Mouse (Mus musculus): ENCODE data around the gene Dnah12. TPM values are rescaled to one million over a fixed set of nuclear protein-coding genes. Genes with fewer than 3 reads are reported as not detected.
"Not testable (repeated sequence)": the region's sequence is repeated elsewhere in the genome, so short reads cannot be mapped to it uniquely, and the experiment has no call there.

Dnah12 gene
- total RNA-seq, 2 experiments from 2014 or later = 0.07 to 0.13 TPM

GRCm38 (mm10) chr14:26878756-26879155, 185.7 kb downstream of the Dnah12 start:
- no peak for ATAC-seq (ENCODE audit: poor library complexity, severe bottlenecking)

GRCm38 (mm10) chr14:26879976-26880375, 186.9 kb downstream of the Dnah12 start:
- ATAC-seq (ENCODE audit: poor library complexity, severe bottlenecking) = no peak

- no peak for ATAC-seq (ENCODE audit: poor library complexity, severe bottlenecking)
These were observed 188.6 kb downstream of the Dnah12 start for GRCm38 (mm10) chr14:26881700-26882099.

DNA sequence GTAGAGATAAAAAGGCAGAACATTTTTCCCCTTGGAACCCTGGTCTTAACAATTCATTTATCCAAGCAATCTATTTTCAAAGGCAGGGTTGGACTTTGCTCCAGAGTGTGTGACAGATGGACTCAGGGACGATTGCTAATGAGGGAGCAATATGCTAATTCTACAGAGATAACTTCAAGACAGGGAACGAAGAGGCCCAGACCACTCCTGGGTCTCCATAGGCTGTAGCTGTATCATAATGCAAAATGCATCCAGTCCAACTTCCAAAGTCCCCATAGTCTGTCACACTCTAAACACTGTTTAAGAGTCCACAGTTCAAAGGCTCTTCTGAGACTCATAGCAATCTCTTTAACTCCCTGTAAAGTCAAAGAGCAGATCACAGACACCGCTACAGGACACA, 194.2 kb downstream of the Dnah12 start:
- no peak for ATAC-seq (ENCODE audit: poor library complexity, severe bottlenecking)

- no peak for ATAC-seq (ENCODE audit: poor library complexity, severe bottlenecking)
These were observed 197.7 kb downstream of the Dnah12 start for GRCm38 (mm10) chr14:26890777-26891176.

DNA sequence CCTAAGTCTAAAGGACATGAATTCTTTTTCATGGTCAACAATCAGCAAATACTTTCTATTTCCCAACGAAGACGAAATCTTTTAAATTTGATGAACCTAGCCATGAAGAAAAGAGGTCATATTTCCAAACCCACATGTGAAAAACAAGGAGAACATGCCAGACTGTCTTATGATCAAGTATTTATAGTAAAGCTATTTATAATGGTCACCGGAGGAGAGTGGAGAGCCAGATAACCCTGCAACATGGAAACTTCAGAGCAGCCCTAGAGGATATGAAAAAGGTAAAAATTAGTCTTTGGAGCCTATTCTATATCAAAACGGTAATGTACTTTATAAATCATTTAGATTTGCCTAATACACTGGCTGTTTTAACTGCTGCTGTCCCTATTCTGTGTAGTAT, 201.3 kb downstream of the Dnah12 start, which contains the start of gene Asb14:
Gene Asb14, plus strand, starts transcription at position 166 of the 400 bp plus-strand sequence.
- no peak for ATAC-seq (ENCODE audit: poor library complexity, severe bottlenecking)

DNA sequence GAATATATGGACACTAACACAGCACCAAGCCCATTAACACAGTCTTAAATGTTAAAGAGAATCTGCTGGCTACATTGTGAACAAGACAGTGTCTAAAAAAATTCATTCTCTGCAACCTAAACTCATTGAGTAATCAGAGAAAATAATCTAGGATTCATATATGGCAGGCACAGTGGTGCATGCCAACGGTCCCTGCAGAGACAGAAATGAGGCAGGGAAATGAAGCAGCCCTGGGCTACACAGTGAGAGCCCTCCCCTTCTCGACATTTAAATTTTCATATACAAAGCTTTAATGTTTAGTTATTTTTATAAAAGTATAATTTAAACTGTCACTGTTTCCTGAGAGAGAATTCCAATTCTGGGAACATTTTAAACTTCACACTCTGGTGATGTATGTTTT, 206.4 kb downstream of the Dnah12 start:
- no peak for ATAC-seq (ENCODE audit: poor library complexity, severe bottlenecking)

DNA sequence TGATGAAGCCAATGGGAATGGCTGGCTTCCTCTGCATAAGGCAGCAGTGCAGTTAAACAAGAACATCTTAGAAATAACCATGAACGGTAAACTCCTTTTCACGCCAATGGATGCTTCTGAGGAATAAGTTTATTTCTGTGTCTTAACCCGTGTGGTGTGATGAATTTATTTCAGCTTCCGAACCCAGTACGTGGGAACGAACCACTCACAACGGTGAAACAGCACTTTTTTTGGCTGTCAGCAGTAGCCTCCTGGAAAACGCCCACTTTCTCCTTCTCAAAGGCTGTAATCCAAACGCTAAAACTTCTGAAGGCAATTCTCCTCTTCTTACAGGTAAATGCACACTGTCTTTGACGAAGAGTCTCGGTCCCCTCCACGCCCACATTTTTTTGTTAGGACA, 207.8 kb downstream of the Dnah12 start:
- no peak for ATAC-seq (ENCODE audit: poor library complexity, severe bottlenecking)

DNA sequence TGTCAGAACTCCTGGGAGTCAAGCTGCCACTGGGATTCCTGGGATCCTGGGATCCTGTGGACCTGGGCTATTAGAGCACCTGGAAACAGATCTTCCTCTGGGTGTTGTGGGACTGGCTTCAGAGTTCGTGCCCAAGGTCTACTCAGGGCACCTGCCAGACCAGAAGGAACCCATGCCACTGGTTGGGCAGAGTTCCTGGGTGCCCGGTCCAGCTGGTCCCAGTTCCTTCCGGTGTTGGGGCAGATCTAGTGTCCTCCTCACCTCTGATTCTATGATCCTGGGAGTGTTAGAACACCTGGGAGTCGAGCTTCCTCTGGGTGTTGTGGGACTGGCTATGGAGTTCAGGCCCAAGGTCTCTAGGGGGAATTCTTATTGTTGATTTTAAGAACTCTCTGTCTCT, 214.3 kb downstream of the Dnah12 start:
- ATAC-seq (ENCODE audit: poor library complexity, severe bottlenecking) = no peak

GRCm38 (mm10) chr14:26910461-26910860, 217.4 kb downstream of the Dnah12 start:
- not testable (repeated sequence) for ATAC-seq (ENCODE audit: poor library complexity, severe bottlenecking)

DNA sequence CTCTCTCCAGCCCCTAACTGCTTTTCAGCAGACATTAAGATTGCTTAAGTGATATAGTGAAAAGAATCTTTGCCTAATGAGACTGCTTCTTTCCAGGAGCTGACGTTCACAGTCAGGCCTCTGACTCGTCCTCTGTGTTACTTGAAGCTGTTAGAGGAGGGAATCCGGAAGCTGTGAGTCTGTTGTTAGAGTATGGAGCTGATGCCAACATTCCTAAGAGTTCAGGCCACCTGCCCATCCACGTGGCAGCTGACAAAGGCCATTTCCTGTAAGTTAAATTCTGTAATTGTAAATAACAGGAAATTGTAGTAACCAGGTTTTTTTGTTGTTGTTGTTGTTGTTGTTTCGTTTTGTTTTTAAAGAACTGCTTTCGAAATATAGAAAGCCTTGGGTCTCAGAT, 218.1 kb downstream of the Dnah12 start:
- ATAC-seq (ENCODE audit: poor library complexity, severe bottlenecking) = no peak

DNA sequence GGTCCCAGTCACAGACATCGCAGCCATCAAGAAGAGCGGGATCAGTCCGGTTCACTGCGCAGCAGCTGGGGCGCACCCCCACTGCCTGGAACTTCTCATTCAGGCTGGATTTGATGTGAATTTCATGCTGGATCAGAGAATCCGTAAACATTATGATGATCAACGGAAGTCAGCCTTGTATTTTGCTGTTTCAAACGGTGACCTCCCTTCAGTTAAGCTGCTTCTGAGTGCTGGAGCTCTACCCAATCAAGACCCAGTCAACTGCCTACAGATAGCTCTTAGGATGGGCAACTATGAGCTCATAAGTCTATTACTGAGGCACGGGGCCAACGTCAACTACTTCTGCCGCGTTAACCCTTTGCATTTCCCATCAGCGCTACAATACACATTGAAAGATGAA, 218.8 kb downstream of the Dnah12 start:
- no peak for ATAC-seq (ENCODE audit: poor library complexity, severe bottlenecking)

DNA sequence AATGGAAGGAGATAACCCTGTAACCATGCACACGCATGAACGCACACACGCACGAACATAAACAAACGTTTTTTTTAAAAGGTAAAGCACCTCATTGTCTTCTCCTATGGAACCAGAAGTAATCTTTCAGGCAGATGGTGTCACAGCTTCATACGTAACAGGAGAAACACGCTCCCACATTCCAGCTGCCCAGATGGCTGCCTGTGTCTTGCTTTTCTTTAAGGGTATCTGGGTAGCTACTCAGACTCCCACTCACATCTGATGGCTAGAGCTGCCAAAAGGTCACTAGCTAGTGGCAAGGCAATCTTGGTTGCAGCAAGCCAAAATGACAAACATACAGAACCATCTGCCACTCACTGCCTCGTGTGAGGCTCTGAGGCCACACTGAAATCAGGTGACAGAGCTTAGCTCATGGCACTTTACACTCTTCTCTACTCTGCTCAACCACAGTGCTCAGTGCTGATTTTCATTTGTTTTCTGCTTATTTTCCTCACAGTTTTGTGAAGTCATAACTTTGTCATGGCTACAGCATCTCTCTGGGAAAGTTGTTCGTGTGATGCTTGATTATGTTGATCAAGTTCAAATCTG, 220.7 kb downstream of the Dnah12 start:
- no peak for ATAC-seq (ENCODE audit: poor library complexity, severe bottlenecking)

DNA sequence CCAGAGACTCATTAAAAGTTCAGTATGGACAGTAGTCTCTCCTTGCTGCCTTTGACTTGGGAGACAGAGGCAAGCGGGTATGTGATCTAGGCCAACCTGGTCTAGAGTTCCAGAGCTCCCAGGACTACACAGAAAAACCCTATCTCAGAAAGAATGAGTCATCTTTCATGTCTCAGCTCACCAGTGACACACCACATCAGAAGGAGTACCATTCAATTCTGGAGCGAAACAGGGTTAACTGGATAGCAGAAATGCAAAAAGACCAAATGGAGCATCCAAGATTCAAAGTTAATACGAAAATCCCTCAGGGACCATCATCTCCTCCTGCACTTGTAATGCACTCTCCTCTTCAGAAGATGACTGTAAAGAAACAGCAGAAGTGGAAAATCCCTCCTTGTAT, 226.2 kb downstream of the Dnah12 start:
- ATAC-seq (ENCODE audit: poor library complexity, severe bottlenecking) = no peak

- no peak for ATAC-seq (ENCODE audit: poor library complexity, severe bottlenecking)
These were observed 230.8 kb downstream of the Dnah12 start for GRCm38 (mm10) chr14:26923702-26924421.

GRCm38 (mm10) chr14:26934891-26935290, 241.8 kb downstream of the Dnah12 start:
- no peak for ATAC-seq (ENCODE audit: poor library complexity, severe bottlenecking)

GRCm38 (mm10) chr14:26935558-26935957, 242.5 kb downstream of the Dnah12 start:
- no peak for ATAC-seq (ENCODE audit: poor library complexity, severe bottlenecking)

Other genes starting within 250 kb of the Dnah12 start
- 66.9 and 76.8 TPM in 2 replicates for gene Slmap, start 158.3 kb upstream of the Dnah12 start, total RNA-seq (2015)
- gene Slmap, start 158.3 kb upstream of the Dnah12 start, total RNA-seq (2017) = 68.6 and 71.2 TPM in 2 replicates
- 28.0 and 34.6 TPM in 2 replicates for gene Dennd6a, start 119.4 kb upstream of the Dnah12 start, total RNA-seq (2015)
- 30.3 and 30.5 TPM in 2 replicates for gene Dennd6a, start 119.4 kb upstream of the Dnah12 start, total RNA-seq (2017)
- gene Arf4, start 55.2 kb upstream of the Dnah12 start, total RNA-seq (2015) = 304 and 335 TPM in 2 replicates
- 83.1 and 91.3 TPM in 2 replicates for gene Arf4, start 55.2 kb upstream of the Dnah12 start, total RNA-seq (2017)
- 8.7 TPM in 2 replicates for gene Pde12, start 23.4 kb upstream of the Dnah12 start, total RNA-seq (2015)
- gene Pde12, start 23.4 kb upstream of the Dnah12 start, total RNA-seq (2017) = 7.6 TPM in 2 replicates
- gene Asb14, start 201.3 kb downstream of the Dnah12 start, total RNA-seq (2015) = not detected in 2 replicates
- not detected in 2 replicates for gene Asb14, start 201.3 kb downstream of the Dnah12 start, total RNA-seq (2017)